Mouse (Mus musculus) megakaryocyte progenitor cell, adult 5-6 weeks (primary cell): ENCODE measurements at regions not wholly inside any gene's neighbourhood (a gene's known extent, or its start where the extent isn't known, plus 50 kb on each side); places are given as distances from the start of the nearest gene placed in this dataset.
"Not testable (repeated sequence)": the region's sequence is repeated elsewhere in the genome, so short reads cannot be mapped to it uniquely, and the experiment has no call there.

Experiments used
- ATAC-seq: replicated peaks from 2 replicates; pipeline ENCODE4 v1.8.0; 2016; ENCODE audit warnings: mild to moderate bottlenecking, moderate TSS enrichment, inconsistent platforms; ENCODE audit not compliant: poor library complexity

- ATAC-seq: no peak
These were observed 611.2 kb downstream of the 5730507C01Rik start for GRCm38 (mm10) chr12:19125541-19125940.

GRCm38 (mm10) chr12:19175631-19176030 lies 661.3 kb downstream of the 5730507C01Rik start:
- ATAC-seq: peak; percentile 23; the same call in 1 of the 2 replicates

- ATAC-seq: no peak
These were observed 678.1 kb downstream of the 5730507C01Rik start for GRCm38 (mm10) chr12:19192396-19192795.

GRCm38 (mm10) chr12:19193041-19193440 lies 678.7 kb downstream of the 5730507C01Rik start:
- not testable (repeated sequence) for ATAC-seq

GRCm38 (mm10) chr12:19223996-19224395 lies 709.7 kb downstream of the 5730507C01Rik start:
- not testable (repeated sequence) for ATAC-seq

GRCm38 (mm10) chr12:19246731-19247130 lies 707.6 kb upstream of the Gm21863 start:
- ATAC-seq: not testable (repeated sequence)

GRCm38 (mm10) chr12:19288271-19288890 lies 665.9 kb upstream of the Gm21863 start:
- peak; percentile 39; the same call in 1 of the 2 replicates for ATAC-seq

- not testable (repeated sequence) for ATAC-seq
These were observed 665.3 kb upstream of the Gm21863 start for GRCm38 (mm10) chr12:19289038-19289437.

- ATAC-seq: not testable (repeated sequence)
These were observed 662.1 kb upstream of the Gm21863 start for GRCm38 (mm10) chr12:19292068-19292770.
